Mouse (Mus musculus): ENCODE data around the gene Stard13.

The Stard13 gene

GRCm38 (mm10) chr5:151142241-151142640 lies 91.4 kb downstream of the Stard13 start:
- DNase-seq (ENCODE audit: low read depth, low spot score), result no peak

GRCm38 (mm10) chr5:151137901-151138300 lies 95.7 kb downstream of the Stard13 start:
- DNase-seq (ENCODE audit: low read depth, low spot score), result no peak

DNA sequence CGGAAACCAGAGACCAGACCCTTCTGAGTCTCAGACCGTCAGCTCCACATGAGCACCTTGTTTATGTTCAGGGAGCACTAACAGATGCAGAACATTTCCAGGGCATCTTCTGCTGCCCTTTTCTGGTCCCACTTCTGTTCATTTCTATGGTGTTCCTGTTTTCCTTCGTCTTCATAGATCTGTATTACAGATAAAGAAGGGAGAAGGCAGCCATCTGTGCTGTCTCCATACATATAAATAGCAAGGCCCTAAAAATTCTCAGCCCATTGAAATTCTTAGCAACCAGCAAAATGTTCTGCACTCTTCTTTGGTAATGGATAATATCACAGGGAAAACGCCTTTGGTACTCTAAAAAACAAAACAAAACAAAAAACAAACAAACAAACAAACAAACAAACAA lies 96.3 kb downstream of the Stard13 start:
- DNase-seq (ENCODE audit: low read depth, low spot score), result no peak

- no peak for DNase-seq (ENCODE audit: low read depth, low spot score)
These were observed 97.7 kb downstream of the Stard13 start for GRCm38 (mm10) chr5:151135965-151136364.

DNA sequence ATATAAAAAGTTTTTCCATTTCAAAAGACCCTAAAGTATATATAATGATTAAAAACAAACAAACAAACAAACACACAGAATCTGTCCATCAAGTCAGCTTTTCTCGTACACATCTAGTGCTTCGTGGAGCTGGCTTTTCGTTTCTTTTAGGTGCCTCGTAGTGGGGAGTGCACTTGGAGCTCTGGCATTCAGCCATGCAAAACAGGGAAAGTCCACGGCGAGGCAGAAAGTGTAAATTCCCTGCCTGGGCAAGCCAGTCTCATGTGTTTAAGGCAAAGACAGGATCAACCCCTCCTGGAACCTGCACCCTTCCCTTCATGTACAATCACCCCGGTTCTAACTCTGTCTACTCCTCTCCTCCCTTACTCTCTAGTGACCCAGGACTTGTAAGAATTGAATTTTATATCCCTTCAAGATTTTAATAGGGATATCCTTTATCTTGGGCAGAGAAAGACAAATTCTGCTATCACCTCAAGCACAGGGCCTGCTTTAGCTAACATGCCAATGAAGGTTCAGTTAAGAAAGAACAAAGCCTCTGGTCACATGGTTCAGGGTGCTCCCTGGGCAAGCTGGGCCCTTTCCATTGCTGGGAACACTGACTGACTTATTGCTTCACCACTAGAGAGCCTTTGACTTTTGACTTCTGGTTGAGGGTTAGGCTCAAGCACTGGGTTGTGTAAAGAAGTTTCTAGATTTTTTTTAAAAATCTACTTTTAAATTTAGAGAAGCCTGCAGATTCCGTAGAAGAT lies 98.4 kb downstream of the Stard13 start:
- DNase-seq (ENCODE audit: low read depth, low spot score), result no peak

GRCm38 (mm10) chr5:151134202-151134601 lies 99.4 kb downstream of the Stard13 start:
- DNase-seq (ENCODE audit: low read depth, low spot score), result no peak

GRCm38 (mm10) chr5:151133744-151134143 lies 99.9 kb downstream of the Stard13 start:
- no peak for DNase-seq (ENCODE audit: low read depth, low spot score)

DNA sequence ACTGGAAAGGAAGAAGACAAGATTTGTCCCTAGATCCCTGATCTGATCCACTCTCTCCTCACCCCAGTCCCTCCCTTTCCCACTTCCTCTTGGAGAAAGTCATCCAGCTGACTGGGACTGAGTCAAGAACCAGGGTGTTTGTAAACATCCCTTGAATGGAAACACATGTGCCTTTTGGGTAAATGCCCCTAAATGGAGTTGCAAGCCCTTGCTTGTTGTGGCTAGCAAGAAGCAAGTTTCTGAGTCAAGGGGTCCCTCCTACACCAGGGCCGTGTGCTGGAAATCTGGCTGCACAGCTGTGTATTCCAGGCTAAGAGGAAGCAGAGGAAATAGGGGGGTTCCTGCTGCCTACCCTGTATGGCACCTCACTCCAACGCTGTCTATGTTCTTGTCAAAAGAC lies 103.9 kb downstream of the Stard13 start:
- no peak for DNase-seq (ENCODE audit: low read depth, low spot score)

- DNase-seq (ENCODE audit: low read depth, low spot score), result no peak
These were observed 106.3 kb downstream of the Stard13 start for GRCm38 (mm10) chr5:151127298-151127717.

GRCm38 (mm10) chr5:151126608-151127005 lies 107.0 kb downstream of the Stard13 start:
- no peak for DNase-seq (ENCODE audit: low read depth, low spot score)

- DNase-seq (ENCODE audit: low read depth, low spot score), result no peak
These were observed 107.5 kb downstream of the Stard13 start for GRCm38 (mm10) chr5:151125985-151126607.

- DNase-seq (ENCODE audit: low read depth, low spot score), result no peak
These were observed 115.8 kb downstream of the Stard13 start for GRCm38 (mm10) chr5:151117846-151118245.

- DNase-seq (ENCODE audit: low read depth, low spot score), result no peak
These were observed 117.3 kb downstream of the Stard13 start for GRCm38 (mm10) chr5:151116192-151116887.

- DNase-seq (ENCODE audit: low read depth, low spot score), result no peak
These were observed 120.9 kb downstream of the Stard13 start for GRCm38 (mm10) chr5:151112743-151113142.

GRCm38 (mm10) chr5:151111080-151111871 lies 122.4 kb downstream of the Stard13 start:
- no peak for DNase-seq (ENCODE audit: low read depth, low spot score)

GRCm38 (mm10) chr5:151110461-151110908 lies 123.2 kb downstream of the Stard13 start:
- no peak for DNase-seq (ENCODE audit: low read depth, low spot score)

DNA sequence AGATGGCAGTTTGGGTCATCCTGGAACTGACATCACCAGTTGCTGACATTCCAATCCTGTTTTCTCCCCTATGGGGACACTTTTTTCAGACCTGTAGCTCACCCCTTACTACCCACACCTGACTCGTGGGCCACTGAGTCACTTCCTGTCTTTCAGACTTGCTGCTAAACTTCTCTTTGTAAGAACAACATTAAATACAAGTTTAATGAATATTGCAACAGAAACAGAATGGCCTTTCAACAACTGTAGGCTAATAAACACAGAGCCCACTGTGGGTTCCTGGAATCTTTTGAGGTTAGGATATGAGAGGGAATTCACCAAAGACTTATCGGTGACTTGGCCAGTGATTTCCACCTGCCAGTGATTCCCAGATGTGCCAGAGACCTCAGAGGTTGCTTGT lies 123.8 kb downstream of the Stard13 start:
- DNase-seq (ENCODE audit: low read depth, low spot score), result no peak

DNA sequence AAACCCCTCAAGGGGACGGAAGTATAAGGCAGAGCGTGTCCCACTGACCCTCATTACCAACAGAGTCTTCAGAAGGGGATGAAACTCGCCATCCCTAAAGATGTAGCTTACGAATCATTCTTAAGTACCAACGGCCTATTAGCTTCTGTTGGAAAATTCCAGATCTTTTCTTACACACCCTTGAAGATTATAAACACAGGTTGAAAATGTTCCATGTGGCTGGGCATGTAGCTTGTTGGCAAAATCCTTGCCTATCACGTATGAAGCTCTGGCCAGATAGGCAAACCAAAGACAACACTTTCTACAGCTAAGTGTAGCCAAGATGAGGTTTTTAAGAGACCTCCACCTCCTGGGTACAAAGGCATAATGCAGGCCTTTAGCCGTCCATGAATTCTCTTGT lies 124.7 kb downstream of the Stard13 start:
- DNase-seq (ENCODE audit: low read depth, low spot score), result no peak

- DNase-seq (ENCODE audit: low read depth, low spot score), result no peak
These were observed 125.2 kb downstream of the Stard13 start for GRCm38 (mm10) chr5:151108291-151108897.

- DNase-seq (ENCODE audit: low read depth, low spot score), result no peak
These were observed 126.8 kb downstream of the Stard13 start for GRCm38 (mm10) chr5:151106841-151107240.

All from c-Kit-negative CD71-positive TER-119-positive erythroid progenitor cells, embryonic 14.5 days (primary cell).